Mouse (Mus musculus): ENCODE measurements around the gene Gpr150. TPM values are rescaled to one million over a fixed set of nuclear protein-coding genes. Genes with fewer than 3 reads are reported as not detected.

Gpr150 gene
- 1.7 and 2.3 TPM in 2 replicates for polyA plus RNA-seq (2012)

DNA sequence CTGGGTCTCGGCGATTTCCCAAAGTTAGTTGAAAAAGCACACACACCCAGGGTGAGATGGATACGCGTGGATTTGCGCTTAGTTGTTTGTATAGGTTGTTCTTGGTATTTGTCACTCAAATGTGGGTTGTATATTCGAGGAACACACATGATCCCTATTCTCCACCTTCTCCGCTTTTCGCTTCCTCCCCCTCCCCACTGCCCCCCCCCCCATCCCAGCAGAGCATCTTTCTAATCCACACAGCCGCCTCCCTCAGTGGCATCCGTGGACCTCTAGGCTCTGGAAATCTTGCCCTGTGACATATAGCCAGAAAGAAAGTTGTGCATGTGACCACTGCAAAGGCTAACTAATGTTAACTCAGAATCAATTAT lies at the start of gene Gpr150:
Gene Gpr150 (minus strand): TSS at position 101 of the 371 bp plus-strand sequence.

GRCm38 (mm10) chr13:76098493-76099303 lies 41.9 kb upstream of the Gpr150 start, which contains the start of the genes Arsk and Ttc37:
Gene Arsk, minus strand, starts transcription at chr13:76098660.
Gene Ttc37, plus strand, starts transcription at chr13:76098734.

GRCm38 (mm10) chr13:76017974-76018843 lies 38.6 kb downstream of the Gpr150 start, which contains the start of gene Rfesd:
Gene Rfesd, minus strand, starts transcription at chr13:76018719.

Other genes starting within 250 kb of the Gpr150 start
- gene Glrx, start 217.1 kb downstream of the Gpr150 start, polyA plus RNA-seq (2012) = 6.9 and 7.2 TPM in 2 replicates
- 1.3 and 2.4 TPM in 2 replicates for gene Rhobtb3, start 113.1 kb downstream of the Gpr150 start, polyA plus RNA-seq (2012)
- not detected in 2 replicates for gene Spata9, start 89.8 kb downstream of the Gpr150 start, polyA plus RNA-seq (2012)
- 1.5 and 1.6 TPM in 2 replicates for gene Rfesd, start 38.3 kb downstream of the Gpr150 start, polyA plus RNA-seq (2012)
- gene Arsk, start 41.7 kb upstream of the Gpr150 start, polyA plus RNA-seq (2012) = 5.5 and 5.8 TPM in 2 replicates
- 0.78 and 1.3 TPM in 2 replicates for gene Ttc37, start 41.7 kb upstream of the Gpr150 start, polyA plus RNA-seq (2012)
- not detected in 2 replicates for gene Fam81b, start 248.1 kb upstream of the Gpr150 start, polyA plus RNA-seq (2012)

Data from megakaryocyte-erythroid progenitor cell, adult 5 weeks (primary cell).